Mouse (Mus musculus) kidney, adult 11 months (tissue): Measurements from ENCODE around the gene Cacna1c.

Experiments used
- DNase-seq: peaks from one replicate; pipeline ENCODE4 v3.0.0; 2022

Gene Cacna1c

DNA sequence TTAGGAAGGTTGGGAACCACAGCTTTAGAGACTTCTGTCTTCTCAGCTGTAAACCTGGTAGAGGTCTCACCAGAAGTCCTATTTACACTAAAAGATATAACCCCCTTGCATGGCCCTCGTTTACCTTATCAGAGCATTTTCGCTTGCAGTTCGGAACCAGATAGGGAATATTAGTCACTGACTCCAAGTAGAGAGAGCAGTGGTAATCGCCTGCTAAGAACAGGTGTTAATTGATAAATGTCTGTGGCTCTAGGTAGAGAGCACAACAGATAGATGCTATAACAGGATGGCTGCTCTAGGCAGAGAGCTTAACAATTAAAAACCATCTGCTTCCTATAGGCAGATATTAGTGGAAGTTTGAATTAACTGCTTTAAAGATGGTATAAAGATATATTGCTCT, 657.6 kb downstream of the Cacna1c start:
- DNase-seq = no peak
